17 mouse cellular contexts compared by ENCODE assay signal in the genomic region with DNA sequence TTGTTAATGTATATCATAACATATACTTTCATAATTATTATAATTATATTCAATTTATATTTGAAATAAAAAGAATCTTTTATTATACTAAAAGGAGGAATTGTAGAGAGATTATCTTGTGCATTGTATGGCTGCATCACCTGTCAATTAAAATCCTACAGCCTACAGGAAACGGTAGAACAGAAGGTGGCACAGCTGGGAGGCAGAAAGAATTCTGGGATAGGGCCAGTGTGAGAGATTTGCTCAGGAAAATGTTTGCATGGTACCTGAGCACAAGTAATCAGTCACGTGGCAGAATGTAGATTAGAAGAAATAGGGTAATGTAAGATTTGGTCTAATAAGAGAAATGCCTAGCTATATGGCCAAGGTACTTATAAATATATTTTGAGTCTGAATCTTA. TPM values are rescaled to one million over a fixed set of nuclear protein-coding genes. Genes with fewer than 3 reads are reported as not detected.
"Had no signal": no experiment of that assay in that cellular context is flagged by ENCODE, and none has a peak within 500 bp of the region (broad histone marks: within the 10 kb centered on the region; RNA-seq: fewer than 3 reads in every experiment).

No protein-coding gene starts in this region.

- H3K4me2 ChIP-seq: limb, embryonic 13.5 days; liver, embryonic 12.5 days; liver, embryonic 15.5 days; lung, embryonic 15.5 days; midbrain, embryonic 11.5 days had no signal

- H3K4me3 ChIP-seq: layer of hippocampus, adult 2 months; limb, embryonic 10.5 days; limb, embryonic 13.5 days; liver, embryonic 12.5 days; liver, embryonic 15.5 days; lung, embryonic 15.5 days had no signal

- H3K9me3 ChIP-seq: limb, embryonic 10.5 days; limb, embryonic 13.5 days; liver, embryonic 12.5 days; liver, embryonic 15.5 days; lung, embryonic 15.5 days had no signal

- H3K4me1 ChIP-seq: limb, embryonic 10.5 days; limb, embryonic 13.5 days; liver, embryonic 12.5 days; liver, embryonic 15.5 days; lung, embryonic 15.5 days had no signal

- H3K36me3 ChIP-seq: liver, embryonic 12.5 days; liver, embryonic 15.5 days; lung, embryonic 15.5 days had no signal

- DNase-seq: kidney, postnatal 25 days; layer of hippocampus, adult 9-11 months; liver; lung, adult 18-20 months; lung, postnatal 10 days; lung, postnatal 36 days; midbrain, embryonic 14.5 days; thymus, adult 18-20 months; thymus, postnatal 36 days had no signal

- ATAC-seq: liver, embryonic 12.5 days had no signal

- H3K9ac ChIP-seq: limb, embryonic 13.5 days; liver, embryonic 12.5 days; liver, embryonic 15.5 days; lung, embryonic 15.5 days had no signal

- H3K27ac ChIP-seq: layer of hippocampus, adult 2 months; limb, embryonic 10.5 days; limb, embryonic 13.5 days; liver, embryonic 12.5 days; liver, embryonic 15.5 days; lung, embryonic 15.5 days had no signal

- H3K27me3 ChIP-seq: limb, embryonic 13.5 days; liver, embryonic 12.5 days; lung, embryonic 15.5 days had no signal

RNA-seq across cellular contexts. Expression of gene Gm1673, which starts 8.5 kb away (rescaled TPM):
- total RNA-seq: megakaryocyte-erythroid progenitor cell, adult 5-6 weeks had no signal

RNA-seq across cellular contexts. Expression of gene Nat8l, which starts 21.0 kb away (rescaled TPM):
- total RNA-seq: megakaryocyte-erythroid progenitor cell, adult 5-6 weeks had no signal
